Mouse (Mus musculus) kidney, adult 2 months (tissue): ENCODE measurements at regions not wholly inside any gene's neighbourhood (a gene's known extent, or its start where the extent isn't known, plus 50 kb on each side); places are given as distances from the start of the nearest gene placed in this dataset.

Experiments used
- CTCF ChIP-seq: fragments of 200-500 bp; conservative IDR thresholded peaks from 2 replicates; pipeline ENCODE4 v1.5.1; 2011; ENCODE audit warnings: low read depth, mild to moderate bottlenecking, control low read depth, low read length, moderate library complexity, mixed read lengths; ENCODE audit not compliant: insufficient read depth, insufficient read length
- POLR2A ChIP-seq: fragments of 200-500 bp; IDR thresholded peaks from one replicate; pipeline ENCODE4 v1.6.1; 2011; ENCODE audit warnings: low read depth, low read length, control low read depth

DNA sequence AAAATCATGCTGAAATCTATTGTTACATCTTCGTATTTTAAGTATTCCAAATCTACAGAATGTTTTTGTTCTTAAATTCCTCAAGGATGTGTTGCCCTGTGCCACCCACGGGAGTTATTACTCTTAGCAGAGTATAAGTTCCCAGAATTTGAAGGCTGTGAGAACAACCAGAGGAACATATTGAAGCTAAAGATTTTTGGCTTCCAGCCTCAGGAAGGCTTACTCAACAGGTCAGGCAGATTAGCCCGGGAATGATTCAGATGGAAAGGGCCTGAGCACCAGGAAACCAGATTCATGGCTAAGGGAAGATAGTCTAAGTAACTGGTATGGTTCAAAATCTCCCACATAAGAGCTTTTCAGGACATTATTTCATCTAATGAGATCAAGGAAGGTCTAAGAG, 145.4 kb downstream of the Gm9733 start:
- TF ChIP-seq CTCF (no peak), POLR2A (no peak)
